Mouse (Mus musculus): ENCODE data around the gene Gm10337.

GRCm38 (mm10) chr15:102474520-102474919 lies 29.0 kb upstream of the Gm10337 start:
- no peak for TF ChIP-seq POLR2A (IDR thresholded peaks at IDR 0.05; ENCODE audit: control insufficient read depth, extremely low read depth, insufficient read depth, low read length, poor library complexity)
- no peak for TF ChIP-seq CTCF (IDR thresholded peaks at IDR 0.05; ENCODE audit: borderline replicate concordance, control insufficient read depth, extremely low read depth, insufficient read depth, low read length, poor library complexity)
